Mouse (Mus musculus) lung, embryonic 14.5 days (tissue): ENCODE results near the gene Npas1. TPM values are rescaled to one million over a fixed set of nuclear protein-coding genes. Genes with fewer than 3 reads are reported as not detected.

ENCODE experiments used
- ATAC-seq: fragments of 200-750 bp; cut with Nextera tagmentation; 2 replicates; pipeline ENCODE4 v1.8.0; 2017; ENCODE audit warnings: mild to moderate bottlenecking, moderate TSS enrichment, moderate library complexity; ENCODE audit not compliant: insufficient read depth
- DNase-seq: peaks from one replicate; pipeline ENCODE4 v3.0.0-alpha.2; 2015
- H3K27ac ChIP-seq: fragments of 300-500 bp; sonication (generic); 2 replicates; pipeline ENCODE4 v1.5.1; 2014; ENCODE audit warnings: low read depth, mild to moderate bottlenecking, moderate library complexity
- H3K27me3 ChIP-seq: fragments of 300-500 bp; sonication (generic); 2 replicates; pipeline ENCODE4 v1.6.1; 2014; ENCODE audit warnings: low read length, control low read depth; ENCODE audit not compliant: insufficient read depth
- H3K36me3 ChIP-seq: fragments of 300-500 bp; sonication (generic); 2 replicates; pipeline ENCODE4 v1.6.1; 2014; ENCODE audit warnings: control low read depth; ENCODE audit not compliant: insufficient read depth
- H3K4me1 ChIP-seq: fragments of 300-500 bp; sonication (generic); 2 replicates; pipeline ENCODE4 v1.6.1; 2014; ENCODE audit warnings: antibody characterized with exemption, control low read depth; ENCODE audit not compliant: insufficient read depth
- H3K4me2 ChIP-seq: fragments of 300-500 bp; sonication (generic); 2 replicates; pipeline ENCODE4 v1.6.1; 2014; ENCODE audit warnings: mild to moderate bottlenecking
- H3K4me3 ChIP-seq: fragments of 300-500 bp; sonication (generic); 2 replicates; pipeline ENCODE4 v1.5.1; 2014; ENCODE audit warnings: low read depth, low read length
- H3K9ac ChIP-seq: fragments of 300-500 bp; sonication (generic); 2 replicates; pipeline ENCODE4 v1.6.1; 2014
- H3K9me3 ChIP-seq: fragments of 300-500 bp; sonication (generic); 2 replicates; pipeline ENCODE4 v1.6.1; 2016; ENCODE audit warnings: low read depth, low read length, control low read depth
- CTCF ChIP-seq: IDR thresholded peaks from 2 replicates; pipeline ENCODE4 v1.5.1; 2016; ENCODE audit warnings: antibody characterized with exemption, low read depth
- WGBS: fragments of 180-500 bp; shearing (Covaris S2); extraction: QIAGEN DNeasy Blood & Tissue Kit; methylation state at CpG from one replicate; pipeline ENCODE4 v1.1.7; 2014; 5-methylcytosine and 5-hydroxymethylcytosine counted together
- polyA plus RNA-seq: library from polyadenylated mRNA; unstranded; fragments of >200 nt; fragmentation: Nextera tagmentation; extraction: Ambion mirVana; gene quantifications from 2 replicates; pipeline ENCODE4 v1.2.1, GENCODE M21; 2014

Npas1 gene
- polyA plus RNA-seq, 1 experiment from 2014 or later, result not detected

GRCm38 (mm10) chr7:16451656-16452055 is 25.9 kb downstream of the Npas1 start:
- WGBS, result 72% methylated on average over 6 of the region's 6 CpGs
- H3K9ac ChIP-seq, result no peak overlapping the region
- no peak overlapping the region for H3K27ac ChIP-seq
- peaks cover 3% of the 10 kb centered on the region; the same call in 1 of the 2 replicates for H3K36me3 ChIP-seq
- 0 out of 2 replicates have a peak, but pooled peaks cover 4% of the 10 kb centered on the region for H3K4me1 ChIP-seq
- no peak overlapping the region for H3K4me2 ChIP-seq
- no peak for TF ChIP-seq CTCF
- H3K9me3 ChIP-seq, result no peaks in the 10 kb centered on the region
- H3K27me3 ChIP-seq, result no peaks in the 10 kb centered on the region
- no peak for DNase-seq
- no peak for ATAC-seq
- H3K4me3 ChIP-seq, result no peak overlapping the region

- Histone ChIP-seq H3K4me3 (no peak overlapping the region), H3K9ac (no peak overlapping the region), H3K9me3 (no peaks in the 10 kb centered on the region), H3K4me1 (no peaks in the 10 kb centered on the region), H3K36me3 (peaks cover 8% of the 10 kb centered on the region), H3K4me2 (no peak overlapping the region), H3K27me3 (no peaks in the 10 kb centered on the region), H3K27ac (no peak overlapping the region)
- peak; percentile 22; the same call in 1 of the 2 replicates for TF ChIP-seq CTCF
- no peak for ATAC-seq
- no peak for DNase-seq
Observed at GRCm38 (mm10) chr7:16441241-16441640, 36.3 kb downstream of the Npas1 start.

- Histone ChIP-seq H3K9me3 (no peaks in the 10 kb centered on the region), H3K9ac (no peak overlapping the region), H3K4me2 (no peak overlapping the region), H3K27ac (no peak overlapping the region), H3K4me1 (no peaks in the 10 kb centered on the region), H3K27me3 (no peaks in the 10 kb centered on the region), H3K4me3 (no peak overlapping the region), H3K36me3 (peaks cover 69% of the 10 kb centered on the region)
- WGBS, result 81% methylated on average over 9 of the region's 9 CpGs
- DNase-seq (no peak), ATAC-seq (no peak)
- TF ChIP-seq CTCF, result no peak
Observed at GRCm38 (mm10) chr7:16435088-16435487, 42.4 kb downstream of the Npas1 start.

GRCm38 (mm10) chr7:16433352-16433971 is 44.1 kb downstream of the Npas1 start:
- H3K27ac ChIP-seq, result no peak overlapping the region
- H3K4me3 ChIP-seq, result no peak overlapping the region
- no peak overlapping the region for H3K9ac ChIP-seq
- ATAC-seq, result no peak
- H3K36me3 ChIP-seq, result peaks cover 85% of the 10 kb centered on the region
- no peaks in the 10 kb centered on the region for H3K27me3 ChIP-seq
- 65% methylated on average over 3 of the region's 3 CpGs for WGBS
- no peak for DNase-seq
- H3K4me1 ChIP-seq, result no peaks in the 10 kb centered on the region
- no peak for TF ChIP-seq CTCF
- no peaks in the 10 kb centered on the region for H3K9me3 ChIP-seq
- no peak overlapping the region for H3K4me2 ChIP-seq

GRCm38 (mm10) chr7:16426129-16426729 is 51.3 kb downstream of the Npas1 start:
- WGBS, result 58% methylated on average over 4 of the region's 4 CpGs
- Histone ChIP-seq H3K36me3 (peaks cover 96% of the 10 kb centered on the region), H3K4me1 (no peaks in the 10 kb centered on the region), H3K27ac (no peak overlapping the region), H3K9ac (no peak overlapping the region), H3K4me3 (no peak overlapping the region), H3K4me2 (no peak overlapping the region), H3K9me3 (no peaks in the 10 kb centered on the region), H3K27me3 (no peaks in the 10 kb centered on the region)
- TF ChIP-seq CTCF, result peak; percentile 87
- DNase-seq, result peak; percentile 90
- ATAC-seq, result peak; percentile 86

- WGBS, result 88% methylated on average over 10 of the region's 10 CpGs
- no peak for TF ChIP-seq CTCF
- no peak overlapping the region for H3K4me3 ChIP-seq
- no peak overlapping the region for H3K4me2 ChIP-seq
- H3K27ac ChIP-seq, result no peak overlapping the region
- no peaks in the 10 kb centered on the region for H3K4me1 ChIP-seq
- H3K9ac ChIP-seq, result no peak overlapping the region
- H3K36me3 ChIP-seq, result peaks cover 96% of the 10 kb centered on the region
- DNase-seq (no peak), ATAC-seq (peak; percentile 2; the same call in 1 of the 2 replicates)
- no peaks in the 10 kb centered on the region for H3K27me3 ChIP-seq
- no peaks in the 10 kb centered on the region for H3K9me3 ChIP-seq
Observed at GRCm38 (mm10) chr7:16425721-16426120, 51.8 kb downstream of the Npas1 start.

GRCm38 (mm10) chr7:16423731-16424130 is 53.8 kb downstream of the Npas1 start:
- no peak for ATAC-seq
- Histone ChIP-seq H3K36me3 (peaks cover 96% of the 10 kb centered on the region), H3K4me2 (no peak overlapping the region), H3K4me3 (no peak overlapping the region), H3K27ac (no peak overlapping the region), H3K4me1 (no peaks in the 10 kb centered on the region), H3K9me3 (no peaks in the 10 kb centered on the region), H3K27me3 (no peaks in the 10 kb centered on the region), H3K9ac (no peak overlapping the region)
- WGBS, result 83% methylated on average over 9 of the region's 9 CpGs
- no peak for TF ChIP-seq CTCF
- DNase-seq, result no peak
